Mouse (Mus musculus) neural tube, embryonic 13.5 days (tissue): ENCODE results near the gene Slc1a3. TPM values are rescaled to one million over a fixed set of nuclear protein-coding genes. Genes with fewer than 3 reads are reported as not detected.

Source experiments
- ATAC-seq: fragments of 200-750 bp; cut with Nextera tagmentation; 2 replicates; pipeline ENCODE4 v1.8.0; 2017; ENCODE audit warnings: low read depth, mild to moderate bottlenecking, moderate TSS enrichment, moderate library complexity
- H3K27ac ChIP-seq: fragments of 300-500 bp; sonication (generic); replicated peaks from 2 replicates; pipeline ENCODE4 v1.5.1; 2015; ENCODE audit warnings: moderate library complexity, mild to moderate bottlenecking, inconsistent platforms
- H3K27me3 ChIP-seq: fragments of 300-500 bp; sonication (generic); 2 replicates; pipeline ENCODE4 v1.6.1; 2015; ENCODE audit warnings: mild to moderate bottlenecking, inconsistent platforms
- H3K36me3 ChIP-seq: fragments of 300-500 bp; sonication (generic); 2 replicates; pipeline ENCODE4 v1.6.1; 2015; ENCODE audit warnings: mild to moderate bottlenecking, inconsistent platforms
- H3K4me1 ChIP-seq: fragments of 300-500 bp; sonication (generic); replicated peaks from 2 replicates; pipeline ENCODE4 v1.6.1; 2015; ENCODE audit warnings: inconsistent platforms
- H3K4me2 ChIP-seq: fragments of 300-500 bp; sonication (generic); 2 replicates; pipeline ENCODE4 v1.6.1; 2015; ENCODE audit warnings: inconsistent platforms, mild to moderate bottlenecking, moderate library complexity
- H3K4me3 ChIP-seq: fragments of 300-500 bp; sonication (generic); 2 replicates; pipeline ENCODE4 v1.5.1; 2015; ENCODE audit warnings: mild to moderate bottlenecking, inconsistent platforms
- H3K9ac ChIP-seq: fragments of 300-500 bp; sonication (generic); 2 replicates; pipeline ENCODE4 v1.6.1; 2015; ENCODE audit warnings: moderate library complexity, mild to moderate bottlenecking, inconsistent platforms
- H3K9me3 ChIP-seq: fragments of 300-500 bp; sonication (generic); 2 replicates; pipeline ENCODE4 v1.6.1; 2016; ENCODE audit warnings: inconsistent platforms
- WGBS: fragments of 180-500 bp; shearing (Covaris S2); methylation state at CpG from one replicate; pipeline ENCODE4 v1.1.7; 2015; 5-methylcytosine and 5-hydroxymethylcytosine counted together
- polyA plus RNA-seq: library from polyadenylated mRNA; unstranded; fragments of >200 nt; fragmentation: Nextera tagmentation; extraction: Ambion mirVana; gene quantifications from 2 replicates; pipeline ENCODE4 v1.2.1, GENCODE M21; 2015

Gene Slc1a3
- polyA plus RNA-seq, 1 experiment from 2014 or later, result 156 TPM

GRCm38 (mm10) chr15:8676211-8676691 lies 34.3 kb downstream of the Slc1a3 start:
- Histone ChIP-seq H3K27ac (no peak overlapping the region), H3K4me3 (no peak overlapping the region), H3K4me1 (0 out of 2 replicates have a peak, but pooled peaks cover 6% of the 10 kb centered on the region), H3K4me2 (no peak overlapping the region), H3K9ac (no peak overlapping the region), H3K36me3 (no peaks in the 10 kb centered on the region), H3K9me3 (no peaks in the 10 kb centered on the region), H3K27me3 (no peaks in the 10 kb centered on the region)
- WGBS, result 74% methylated on average over 5 of the region's 5 CpGs
- ATAC-seq, result no peak

- no peak for ATAC-seq
- no peak overlapping the region for H3K27ac ChIP-seq
- WGBS, result 96% methylated on average over 4 of the region's 4 CpGs
- H3K9ac ChIP-seq, result no peak overlapping the region
- 0 out of 2 replicates have a peak, but pooled peaks cover 6% of the 10 kb centered on the region for H3K4me1 ChIP-seq
- H3K4me2 ChIP-seq, result no peak overlapping the region
- no peak overlapping the region for H3K4me3 ChIP-seq
- H3K9me3 ChIP-seq, result no peaks in the 10 kb centered on the region
- no peaks in the 10 kb centered on the region for H3K27me3 ChIP-seq
- H3K36me3 ChIP-seq, result no peaks in the 10 kb centered on the region
Measured at GRCm38 (mm10) chr15:8675616-8676015, 34.9 kb downstream of the Slc1a3 start.

GRCm38 (mm10) chr15:8672532-8672931 lies 38.0 kb downstream of the Slc1a3 start:
- Histone ChIP-seq H3K27me3 (no peaks in the 10 kb centered on the region), H3K4me1 (0 out of 2 replicates have a peak, but pooled peaks cover 6% of the 10 kb centered on the region), H3K9ac (no peak overlapping the region), H3K36me3 (no peaks in the 10 kb centered on the region), H3K4me3 (no peak overlapping the region), H3K9me3 (no peaks in the 10 kb centered on the region), H3K27ac (no peak overlapping the region), H3K4me2 (no peak overlapping the region)
- WGBS, result 56% methylated on average over 5 of the region's 5 CpGs
- no peak for ATAC-seq

GRCm38 (mm10) chr15:8667849-8668522 lies 42.6 kb downstream of the Slc1a3 start:
- no peak overlapping the region for H3K4me2 ChIP-seq
- no peaks in the 10 kb centered on the region for H3K36me3 ChIP-seq
- H3K27me3 ChIP-seq, result no peaks in the 10 kb centered on the region
- H3K27ac ChIP-seq, result no peak overlapping the region
- H3K4me3 ChIP-seq, result no peak overlapping the region
- ATAC-seq, result no peak
- H3K9me3 ChIP-seq, result no peaks in the 10 kb centered on the region
- H3K4me1 ChIP-seq, result peaks cover 21% of the 10 kb centered on the region
- no peak overlapping the region for H3K9ac ChIP-seq
- 92% methylated on average over 25 of the region's 25 CpGs for WGBS

- H3K9me3 ChIP-seq, result no peaks in the 10 kb centered on the region
- no peak for ATAC-seq
- no peak overlapping the region for H3K9ac ChIP-seq
- H3K4me2 ChIP-seq, result no peak overlapping the region
- 88% methylated on average over 15 of the region's 15 CpGs for WGBS
- no peak overlapping the region for H3K27ac ChIP-seq
- no peaks in the 10 kb centered on the region for H3K36me3 ChIP-seq
- peaks cover 38% of the 10 kb centered on the region for H3K4me1 ChIP-seq
- 0 out of 2 replicates have a peak, but pooled peaks cover 3% of the 10 kb centered on the region for H3K27me3 ChIP-seq
- no peak overlapping the region for H3K4me3 ChIP-seq
Measured at GRCm38 (mm10) chr15:8665675-8666350, 44.8 kb downstream of the Slc1a3 start.

- no peak overlapping the region for H3K4me3 ChIP-seq
- 38% methylated on average over 17 of the region's 17 CpGs for WGBS
- ATAC-seq, result peak; percentile 24; the same call in 1 of the 2 replicates
- H3K27me3 ChIP-seq, result 0 out of 2 replicates have a peak, but pooled peaks cover 3% of the 10 kb centered on the region
- H3K36me3 ChIP-seq, result no peaks in the 10 kb centered on the region
- H3K4me2 ChIP-seq, result peak overlapping the region; percentile 47
- H3K9me3 ChIP-seq, result no peaks in the 10 kb centered on the region
- H3K4me1 ChIP-seq, result peaks cover 61% of the 10 kb centered on the region
- H3K9ac ChIP-seq, result peak overlapping the region; percentile 31
- H3K27ac ChIP-seq, result peak overlapping the region; percentile 75
Measured at GRCm38 (mm10) chr15:8663348-8664099, 47.0 kb downstream of the Slc1a3 start.

GRCm38 (mm10) chr15:8661856-8662255 lies 48.7 kb downstream of the Slc1a3 start:
- no peak overlapping the region for H3K9ac ChIP-seq
- H3K4me1 ChIP-seq, result peaks cover 74% of the 10 kb centered on the region
- H3K27ac ChIP-seq, result peak overlapping the region; percentile 75; the same call in 1 of the 2 replicates
- H3K4me3 ChIP-seq, result no peak overlapping the region
- WGBS, result 79% methylated on average over 6 of the region's 6 CpGs
- 0 out of 2 replicates have a peak, but pooled peaks cover 3% of the 10 kb centered on the region for H3K27me3 ChIP-seq
- no peak for ATAC-seq
- H3K9me3 ChIP-seq, result no peaks in the 10 kb centered on the region
- no peak overlapping the region for H3K4me2 ChIP-seq
- no peaks in the 10 kb centered on the region for H3K36me3 ChIP-seq

- Histone ChIP-seq H3K4me2 (no peak overlapping the region), H3K4me1 (peaks cover 72% of the 10 kb centered on the region), H3K4me3 (no peak overlapping the region), H3K36me3 (no peaks in the 10 kb centered on the region), H3K9ac (no peak overlapping the region), H3K27me3 (0 out of 2 replicates have a peak, but pooled peaks cover 3% of the 10 kb centered on the region), H3K9me3 (no peaks in the 10 kb centered on the region), H3K27ac (peak overlapping the region; percentile 75)
- no peak for ATAC-seq
- 11% methylated on average over 4 of the region's 4 CpGs for WGBS
Measured at GRCm38 (mm10) chr15:8659977-8660376, 50.6 kb downstream of the Slc1a3 start.

GRCm38 (mm10) chr15:8659483-8659971 lies 51.0 kb downstream of the Slc1a3 start:
- Histone ChIP-seq H3K9me3 (no peaks in the 10 kb centered on the region), H3K4me3 (no peak overlapping the region), H3K4me2 (peak overlapping the region; percentile 28), H3K9ac (no peak overlapping the region), H3K4me1 (peaks cover 72% of the 10 kb centered on the region), H3K27ac (peak overlapping the region; percentile 75), H3K36me3 (no peaks in the 10 kb centered on the region), H3K27me3 (0 out of 2 replicates have a peak, but pooled peaks cover 3% of the 10 kb centered on the region)
- WGBS, result 3% methylated on average over 8 of the region's 8 CpGs
- peak; percentile 92 for ATAC-seq

- Histone ChIP-seq H3K36me3 (no peaks in the 10 kb centered on the region), H3K27me3 (0 out of 2 replicates have a peak, but pooled peaks cover 3% of the 10 kb centered on the region), H3K4me3 (no peak overlapping the region), H3K4me2 (no peak overlapping the region), H3K9me3 (no peaks in the 10 kb centered on the region), H3K27ac (peak overlapping the region; percentile 75; the same call in 1 of the 2 replicates), H3K9ac (no peak overlapping the region), H3K4me1 (peaks cover 67% of the 10 kb centered on the region)
- WGBS, result 43% methylated on average over 8 of the region's 8 CpGs
- no peak for ATAC-seq
Measured at GRCm38 (mm10) chr15:8658086-8658980, 52.2 kb downstream of the Slc1a3 start.

- Histone ChIP-seq H3K9ac (no peak overlapping the region), H3K4me1 (peaks cover 44% of the 10 kb centered on the region), H3K4me2 (no peak overlapping the region), H3K27ac (no peak overlapping the region), H3K27me3 (no peaks in the 10 kb centered on the region), H3K9me3 (no peaks in the 10 kb centered on the region), H3K4me3 (no peak overlapping the region), H3K36me3 (no peaks in the 10 kb centered on the region)
- WGBS, result 76% methylated on average over 9 of the region's 9 CpGs
- ATAC-seq, result no peak
Measured at GRCm38 (mm10) chr15:8655251-8655650, 55.3 kb downstream of the Slc1a3 start.
